Mouse (Mus musculus) liver, embryonic 14.5 days (tissue): ENCODE measurements around the gene Baiap2l1. TPM values are rescaled to one million over a fixed set of nuclear protein-coding genes. Genes with fewer than 3 reads are reported as not detected.
"Not testable (repeated sequence)": the region's sequence is repeated elsewhere in the genome, so short reads cannot be mapped to it uniquely, and the experiment has no call there.

ENCODE experiments used
- ATAC-seq: fragments of 200-750 bp; cut with Nextera tagmentation; 2 replicates; pipeline ENCODE4 v1.8.0; 2017; ENCODE audit warnings: moderate number of reproducible peaks, mild to moderate bottlenecking, moderate library complexity; ENCODE audit not compliant: insufficient read depth
- DNase-seq, 3 experiments: peaks; one replicate each; pipeline ENCODE4 v3.0.0-alpha.2; 2012 to 2013; ENCODE audit warnings: low read depth in 3 of 3, low spot score in 3 of 3
- H3K27ac ChIP-seq: fragments of 300-500 bp; sonication (generic); 2 replicates; pipeline ENCODE4 v1.5.1; 2014; ENCODE audit warnings: moderate library complexity, mild to moderate bottlenecking, control low read depth, inconsistent platforms
- H3K27me3 ChIP-seq: fragments of 300-500 bp; sonication (generic); 2 replicates; pipeline ENCODE4 v1.6.1; 2014; ENCODE audit warnings: mild to moderate bottlenecking, low read length, moderate library complexity; ENCODE audit not compliant: control insufficient read depth, insufficient read depth
- H3K36me3 ChIP-seq: fragments of 300-500 bp; sonication (generic); replicated peaks from 2 replicates; pipeline ENCODE4 v1.6.1; 2014; ENCODE audit warnings: low read depth; ENCODE audit not compliant: control insufficient read depth, insufficient read depth
- H3K4me1 ChIP-seq, 2 experiments: fragments of 200-500 bp in 1 of 2; fragments of 300-500 bp in 1 of 2; sonication (generic) in 1 of 2; replicated peaks; 2 replicates each; pipeline ENCODE4 v1.6.1; 2012 to 2014; ENCODE audit warnings: antibody characterized with exemption in 1 of 2, inconsistent platforms in 1 of 2, low read length in 1 of 2; ENCODE audit not compliant: control insufficient read depth in 2 of 2, insufficient read depth in 2 of 2
- H3K4me2 ChIP-seq: fragments of 300-500 bp; sonication (generic); 2 replicates; pipeline ENCODE4 v1.6.1; 2014; ENCODE audit warnings: low read depth, mild to moderate bottlenecking, control low read depth, moderate library complexity
- H3K4me3 ChIP-seq, 2 experiments: fragments of 200-500 bp in 1 of 2; fragments of 300-500 bp in 1 of 2; sonication (generic) in 1 of 2; 2 replicates each; pipeline ENCODE4 v1.5.1; 2012 to 2014; ENCODE audit warnings: low read depth in 2 of 2, low read length in 2 of 2, mild to moderate bottlenecking in 2 of 2, control low read depth in 1 of 2, inconsistent platforms in 1 of 2, moderate library complexity in 1 of 2; ENCODE audit not compliant: insufficient read depth in 1 of 2
- H3K9ac ChIP-seq: fragments of 300-500 bp; sonication (generic); replicated peaks from 2 replicates; pipeline ENCODE4 v1.6.1; 2014; ENCODE audit warnings: mild to moderate bottlenecking, control low read depth, moderate library complexity
- H3K9me3 ChIP-seq: fragments of 300-500 bp; sonication (generic); 2 replicates; pipeline ENCODE4 v1.6.1; 2016; ENCODE audit warnings: low read length, mixed read lengths; ENCODE audit not compliant: control insufficient read depth
- CTCF ChIP-seq: IDR thresholded peaks from 2 replicates; pipeline ENCODE4 v1.5.1; 2016; ENCODE audit warnings: antibody characterized with exemption, low read depth, control low read depth
- EP300 ChIP-seq: IDR thresholded peaks from 2 replicates; pipeline ENCODE4 v1.6.1; 2016; ENCODE audit warnings: antibody characterized with exemption, low read depth
- whole genome bisulfite sequencing: fragments of 180-500 bp; shearing (Covaris S2); extraction: QIAGEN DNeasy Blood & Tissue Kit; methylation state at CpG from one replicate; pipeline ENCODE4 v1.1.7; 2014; ENCODE audit not compliant: insufficient replicate concordance; 5-methylcytosine and 5-hydroxymethylcytosine counted together
- polyA plus RNA-seq, 2 experiments: library from polyadenylated mRNA; depleted of rRNA in 1 of 2; stranded (reverse) in 1 of 2; unstranded in 1 of 2; fragments of >200 nt; fragmentation: Nextera tagmentation in 1 of 2; extraction: Ambion mirVana in 1 of 2; gene quantifications; 2 replicates each; pipeline versions ENCODE4 v1.2.1 to v1.2.3; 2012 to 2014

The Baiap2l1 gene
- polyA plus RNA-seq, 2 experiments, result 2.4 to 3.8 TPM

GRCm38 (mm10) chr5:144372885-144373284 is 15.0 kb upstream of the Baiap2l1 start:
- H3K4me1 ChIP-seq, result no peaks in the 10 kb centered on the region; a peak in 1 of 4 replicates
- DNase-seq (no peak), ATAC-seq (no peak)
- no peak overlapping the region for H3K4me3 ChIP-seq
- H3K4me2 ChIP-seq, result no peak overlapping the region
- no peaks in the 10 kb centered on the region for H3K36me3 ChIP-seq
- no peak overlapping the region for H3K9ac ChIP-seq
- no peaks in the 10 kb centered on the region for H3K9me3 ChIP-seq
- no peaks in the 10 kb centered on the region for H3K27me3 ChIP-seq
- WGBS, result 55% methylated on average over 2 of the region's 2 CpGs
- TF ChIP-seq EP300, result no peak
- TF ChIP-seq CTCF, result no peak
- no peak overlapping the region for H3K27ac ChIP-seq

GRCm38 (mm10) chr5:144372177-144372576 is 14.3 kb upstream of the Baiap2l1 start:
- Histone ChIP-seq H3K27ac (no peak overlapping the region), H3K9ac (no peak overlapping the region), H3K27me3 (no peaks in the 10 kb centered on the region), H3K4me1 (no peaks in the 10 kb centered on the region; a peak in 1 of 4 replicates), H3K9me3 (no peaks in the 10 kb centered on the region), H3K36me3 (no peaks in the 10 kb centered on the region), H3K4me3 (no peak overlapping the region), H3K4me2 (no peak overlapping the region)
- 34% methylated on average over 2 of the region's 2 CpGs for whole genome bisulfite sequencing
- ATAC-seq, result peak; percentile 75
- TF ChIP-seq CTCF, result no peak
- TF ChIP-seq EP300, result no peak
- peak in 2 of 3 experiments; percentile 24 to 28 for DNase-seq

DNA sequence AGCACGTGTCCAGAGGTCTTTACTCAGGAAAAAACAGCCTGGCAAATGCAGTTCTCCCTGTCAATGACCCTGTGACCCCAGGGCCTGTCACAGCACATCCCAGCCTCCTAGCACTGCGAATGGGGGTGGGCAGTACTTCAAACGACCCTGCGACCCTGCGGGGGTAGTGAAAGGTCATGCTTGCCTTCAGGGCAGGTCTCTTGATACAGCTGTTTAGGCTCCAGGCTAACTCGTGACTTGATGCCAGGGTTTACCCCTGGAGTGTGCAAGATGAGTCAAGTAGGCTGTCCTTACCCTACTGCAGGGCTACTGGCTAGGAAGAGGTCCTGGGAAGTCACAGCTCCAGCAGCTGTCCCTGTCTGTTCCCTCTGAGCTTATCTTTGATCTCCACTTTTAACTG is 13.1 kb upstream of the Baiap2l1 start:
- Histone ChIP-seq H3K4me1 (no peaks in the 10 kb centered on the region; a peak in 1 of 4 replicates), H3K9me3 (no peaks in the 10 kb centered on the region), H3K27ac (no peak overlapping the region), H3K36me3 (no peaks in the 10 kb centered on the region), H3K9ac (no peak overlapping the region), H3K4me2 (no peak overlapping the region), H3K27me3 (no peaks in the 10 kb centered on the region), H3K4me3 (no peak overlapping the region)
- DNase-seq (peak in 2 of 3 experiments; percentile 14 to 17), ATAC-seq (peak; percentile 64)
- WGBS, result 11% methylated on average over 6 of the region's 6 CpGs
- TF ChIP-seq EP300 (no peak), CTCF (no peak)

DNA sequence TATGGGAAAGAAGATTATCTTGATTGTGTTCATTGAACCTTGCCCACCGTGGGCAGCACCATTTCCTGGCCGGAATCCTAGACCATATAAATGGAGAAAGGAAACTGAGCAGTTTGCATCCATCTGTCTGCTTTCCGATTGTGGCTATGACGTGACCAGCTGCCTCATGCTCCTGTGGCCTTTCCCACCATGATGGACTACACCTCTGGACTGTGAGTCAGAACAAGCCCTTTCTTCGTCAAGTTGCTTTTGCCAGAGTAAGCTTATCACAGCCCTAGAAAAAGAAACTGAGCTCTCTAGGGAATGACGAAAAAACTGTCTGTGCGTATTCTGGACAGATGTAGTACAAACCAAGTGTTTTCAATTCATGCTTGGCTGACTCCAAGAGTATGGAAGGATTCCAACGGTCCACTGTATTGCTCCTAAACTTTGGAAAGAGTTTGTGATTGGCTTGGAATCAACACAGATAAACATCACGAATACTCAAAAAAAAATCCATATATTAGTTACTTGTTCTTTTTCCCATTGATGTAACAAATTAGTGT is 10.8 kb upstream of the Baiap2l1 start:
- ATAC-seq (no peak), DNase-seq (no peak)
- Histone ChIP-seq H3K9ac (no peak overlapping the region), H3K4me3 (no peak overlapping the region), H3K4me2 (no peak overlapping the region), H3K27me3 (no peaks in the 10 kb centered on the region), H3K36me3 (no peaks in the 10 kb centered on the region), H3K9me3 (no peaks in the 10 kb centered on the region), H3K27ac (no peak overlapping the region), H3K4me1 (no peaks in the 10 kb centered on the region; a peak in 1 of 4 replicates)
- TF ChIP-seq EP300 (no peak), CTCF (no peak)
- 69% methylated on average over 9 of the region's 9 CpGs for WGBS

DNA sequence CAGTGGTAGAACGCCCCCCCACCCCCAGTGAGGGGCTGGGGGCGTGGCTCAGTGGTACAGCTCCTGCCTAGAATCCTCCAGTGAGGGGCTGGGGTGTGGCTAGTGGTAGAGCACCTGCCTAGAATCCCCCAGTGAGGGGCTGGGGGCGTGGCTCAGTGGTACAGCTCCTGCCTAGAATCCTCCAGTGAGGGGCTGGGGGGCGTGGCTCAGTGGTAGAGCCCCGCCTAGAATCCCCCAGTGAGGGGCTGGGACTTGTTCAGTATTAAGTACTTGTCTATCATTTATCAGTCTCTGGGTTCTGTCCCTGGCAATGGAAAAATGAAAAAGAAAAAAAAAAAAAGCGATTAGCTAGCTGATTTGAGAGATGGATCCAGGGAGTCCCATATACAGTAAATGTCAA is 8.6 kb upstream of the Baiap2l1 start:
- H3K4me3 ChIP-seq, H3K4me1 ChIP-seq, H3K4me2 ChIP-seq, ATAC-seq, DNase-seq, H3K36me3 ChIP-seq, H3K9me3 ChIP-seq, H3K9ac ChIP-seq, H3K27me3 ChIP-seq, H3K27ac ChIP-seq: not testable (repeated sequence)
- WGBS, result 40% methylated on average over 6 of the region's 6 CpGs
